ENCODE assay signal across 18 mouse cellular contexts in genomic region chr17:46721077-46721476, GRCm38 (mm10).
"Had no signal": no experiment of that assay in that cellular context is flagged by ENCODE, and none has a peak within 500 bp of the region (broad histone marks: within the 10 kb centered on the region; RNA-seq: fewer than 3 reads in every experiment).

No protein-coding gene starts in this region.

- H3K9ac ChIP-seq: lung, embryonic 14.5 days; midbrain, embryonic 12.5 days; neural tube, embryonic 13.5 days; neural tube, embryonic 15.5 days had no signal

- H3K4me3 ChIP-seq: midbrain, embryonic 10.5 days; midbrain, embryonic 12.5 days; myocyte; neural tube, embryonic 13.5 days; neural tube, embryonic 15.5 days had no signal

- DNase-seq: lung, embryonic 14.5 days; lung, postnatal 10 days; lung, postnatal 4 days; midbrain, embryonic 14.5 days; retina, postnatal 1 day; right cerebral cortex, adult 18-20 months; right cerebral cortex, postnatal 25 days; right cerebral cortex, postnatal 4 days; spleen, adult 18-20 months; thymus, adult 18-20 months; thymus, postnatal 14 days; thymus, postnatal 36 days had no signal

- H3K4me1 ChIP-seq: midbrain, embryonic 12.5 days; neural tube, embryonic 13.5 days; neural tube, embryonic 15.5 days had no signal

- H3K27ac ChIP-seq: midbrain, embryonic 10.5 days; midbrain, embryonic 12.5 days; neural tube, embryonic 13.5 days; neural tube, embryonic 15.5 days had no signal

- ATAC-seq: midbrain, embryonic 16.5 days had no signal

- H3K9me3 ChIP-seq: midbrain, embryonic 10.5 days; midbrain, embryonic 12.5 days; neural tube, embryonic 13.5 days; neural tube, embryonic 15.5 days had no signal

- H3K27me3 ChIP-seq: midbrain, embryonic 12.5 days; neural tube, embryonic 13.5 days; neural tube, embryonic 15.5 days had no signal

- H3K4me2 ChIP-seq: lung, embryonic 14.5 days; midbrain, embryonic 12.5 days; neural tube, embryonic 13.5 days; neural tube, embryonic 15.5 days had no signal
